Mouse (Mus musculus): ENCODE measurements at regions not wholly inside any gene's neighbourhood (a gene's known extent, or its start where the extent isn't known, plus 50 kb on each side); places are given as distances from the start of the nearest gene placed in this dataset.

DNA sequence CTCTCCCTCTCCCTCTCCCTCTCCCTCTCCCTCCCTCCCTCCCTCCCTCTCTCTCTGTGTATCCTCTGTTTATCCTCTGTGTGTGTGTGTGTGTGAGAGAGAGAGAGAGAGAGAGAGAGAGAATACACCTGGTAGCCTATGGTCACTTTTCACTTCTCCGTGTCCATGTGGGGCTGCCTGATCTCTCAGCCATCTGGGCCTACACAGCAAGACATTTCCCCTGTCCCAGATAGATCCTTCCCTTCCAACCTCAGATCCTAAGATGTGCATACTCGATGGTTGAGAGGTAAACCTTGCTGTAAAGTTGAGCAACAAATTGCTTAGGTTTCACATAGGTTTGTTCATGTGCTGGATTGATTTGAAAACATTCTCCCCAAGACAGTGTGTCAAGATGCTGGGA lies 119.5 kb upstream of the 1700016C15Rik start:
- no peak for TF ChIP-seq CTCF (conservative IDR thresholded peaks at IDR 0.05; ENCODE audit: low read length)
- TF ChIP-seq POU5F1 (IDR thresholded peaks at IDR 0.05; ENCODE audit: borderline replicate concordance, low read length) = no peak
- no peak for TF ChIP-seq NANOG (IDR thresholded peaks at IDR 0.05; ENCODE audit: borderline replicate concordance, low read length)

Data from E14TG2a.4 (cell line).